Mouse (Mus musculus): ENCODE results near the gene Wdr83. TPM values are rescaled to one million over a fixed set of nuclear protein-coding genes. Genes with fewer than 3 reads are reported as not detected.

Wdr83 gene
- polyA plus RNA-seq, 1 experiment = 56.3 TPM

GRCm38 (mm10) chr8:85037366-85037680, 43.8 kb downstream of the Wdr83 start:
- Histone ChIP-seq H3K36me3 (ENCODE audit: control insufficient read depth, insufficient read depth, low read length) (peaks cover 10% of the 10 kb centered on the region), H3K4me3 (ENCODE audit: control insufficient read depth, insufficient read depth, low read length) (peak overlapping the region; percentile 60), H3K27me3 (ENCODE audit: control insufficient read depth, insufficient read depth, low read length) (no peaks in the 10 kb centered on the region), H3K4me1 (replicated peaks; ENCODE audit: control insufficient read depth, insufficient read depth, low read length) (peaks cover 8% of the 10 kb centered on the region), H3K27ac (ENCODE audit: control insufficient read depth, insufficient read depth, low read length) (peak overlapping the region; percentile 80; the same call in 1 of the 2 replicates)
- DNase-seq = no peak
- WGBS = under 1% methylated on average over 14 of the region's 14 CpGs
- TF ChIP-seq CTCF (IDR thresholded peaks at IDR 0.05; ENCODE audit: borderline replicate concordance, control insufficient read depth, extremely low read depth, insufficient read depth, low read length, poor library complexity) = no peak
- no peak for TF ChIP-seq POLR2A (IDR thresholded peaks at IDR 0.05; ENCODE audit: control insufficient read depth, extremely low read depth, insufficient read depth, low read length, poor library complexity)

DNA sequence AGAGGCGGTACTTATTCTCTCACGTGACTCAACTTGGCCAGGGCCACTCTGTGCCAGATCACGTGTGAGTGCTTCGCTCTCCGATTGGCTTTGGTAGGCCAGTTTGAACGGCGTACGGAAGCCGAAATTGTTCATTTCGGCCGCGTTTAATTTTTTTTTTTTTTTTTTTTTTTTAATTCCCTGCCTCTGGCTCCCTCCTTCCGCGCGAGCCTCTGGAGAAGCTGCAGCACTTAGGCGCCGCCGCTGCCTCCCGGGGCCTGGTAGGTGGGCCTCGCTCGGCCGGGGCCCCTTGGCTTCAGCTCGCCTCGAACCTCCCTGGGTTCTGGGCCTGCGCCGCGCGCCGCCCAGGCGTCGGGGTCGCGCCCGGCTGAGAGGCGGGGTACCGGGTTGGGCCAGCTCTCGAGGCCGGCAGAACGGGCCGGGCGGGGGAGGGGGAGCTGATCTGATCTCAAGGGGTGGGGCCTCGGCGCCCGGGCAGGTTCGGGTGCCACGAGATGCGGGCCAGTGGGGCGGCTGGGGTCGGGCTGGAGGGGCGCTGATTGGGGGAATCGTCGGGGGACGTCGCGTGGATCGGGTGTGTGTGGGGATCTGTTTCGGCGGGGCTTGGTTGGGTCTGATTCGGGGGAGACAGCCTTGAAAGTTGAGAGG, 44.3 kb downstream of the Wdr83 start, which contains the start of gene Tnpo2:
Tnpo2 (plus strand) TSS at position 198 of the 648 bp plus-strand sequence.
- TF ChIP-seq POLR2A (IDR thresholded peaks at IDR 0.05; ENCODE audit: control insufficient read depth, extremely low read depth, insufficient read depth, low read length, poor library complexity) (0 out of 2 replicates have a peak, but pooled peaks have one; percentile 51), CTCF (IDR thresholded peaks at IDR 0.05; ENCODE audit: borderline replicate concordance, control insufficient read depth, extremely low read depth, insufficient read depth, low read length, poor library complexity) (peak; percentile 17; the same call in 1 of the 2 replicates)
- H3K27ac ChIP-seq (ENCODE audit: control insufficient read depth, insufficient read depth, low read length) = peak within 1 kb of the TSS; percentile 90
- peaks cover 8% of the 10 kb centered on the region for H3K4me1 ChIP-seq (replicated peaks; ENCODE audit: control insufficient read depth, insufficient read depth, low read length)
- H3K4me3 ChIP-seq (ENCODE audit: control insufficient read depth, insufficient read depth, low read length) = peak within 1 kb of the TSS; percentile 83
- peak; percentile 90 for DNase-seq
- peaks cover 15% of the 10 kb centered on the region for H3K36me3 ChIP-seq (ENCODE audit: control insufficient read depth, insufficient read depth, low read length)
- H3K27me3 ChIP-seq (ENCODE audit: control insufficient read depth, insufficient read depth, low read length) = no peaks in the 10 kb centered on the region
- under 1% methylated on average over 59 of the region's 59 CpGs for WGBS

DNA sequence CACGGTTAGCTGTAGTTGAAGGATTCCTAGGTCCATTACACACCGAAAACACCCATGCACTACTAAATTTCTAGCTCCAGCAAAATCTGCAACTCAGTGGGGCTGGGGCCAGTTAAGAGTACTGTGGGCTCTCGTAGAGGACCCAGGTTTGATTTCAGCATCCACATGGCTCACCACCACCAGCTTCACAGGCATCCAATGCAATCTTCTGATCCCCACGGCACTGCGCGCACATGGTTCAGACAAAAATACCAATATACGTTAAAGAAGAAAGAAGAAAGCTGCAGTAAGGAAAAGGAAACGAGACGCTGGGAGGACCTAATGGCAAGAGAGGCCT, 44.8 kb downstream of the Wdr83 start:
- peak overlapping the region; percentile 83 for H3K4me3 ChIP-seq (ENCODE audit: control insufficient read depth, insufficient read depth, low read length)
- peaks cover 20% of the 10 kb centered on the region for H3K36me3 ChIP-seq (ENCODE audit: control insufficient read depth, insufficient read depth, low read length)
- TF ChIP-seq POLR2A (IDR thresholded peaks at IDR 0.05; ENCODE audit: control insufficient read depth, extremely low read depth, insufficient read depth, low read length, poor library complexity) = no peak
- no peak for TF ChIP-seq CTCF (IDR thresholded peaks at IDR 0.05; ENCODE audit: borderline replicate concordance, control insufficient read depth, extremely low read depth, insufficient read depth, low read length, poor library complexity)
- no peak for DNase-seq
- peaks cover 8% of the 10 kb centered on the region for H3K4me1 ChIP-seq (replicated peaks; ENCODE audit: control insufficient read depth, insufficient read depth, low read length)
- peak overlapping the region; percentile 90 for H3K27ac ChIP-seq (ENCODE audit: control insufficient read depth, insufficient read depth, low read length)
- WGBS = under 1% methylated on average over 9 of the region's 9 CpGs
- no peaks in the 10 kb centered on the region for H3K27me3 ChIP-seq (ENCODE audit: control insufficient read depth, insufficient read depth, low read length)

DNA sequence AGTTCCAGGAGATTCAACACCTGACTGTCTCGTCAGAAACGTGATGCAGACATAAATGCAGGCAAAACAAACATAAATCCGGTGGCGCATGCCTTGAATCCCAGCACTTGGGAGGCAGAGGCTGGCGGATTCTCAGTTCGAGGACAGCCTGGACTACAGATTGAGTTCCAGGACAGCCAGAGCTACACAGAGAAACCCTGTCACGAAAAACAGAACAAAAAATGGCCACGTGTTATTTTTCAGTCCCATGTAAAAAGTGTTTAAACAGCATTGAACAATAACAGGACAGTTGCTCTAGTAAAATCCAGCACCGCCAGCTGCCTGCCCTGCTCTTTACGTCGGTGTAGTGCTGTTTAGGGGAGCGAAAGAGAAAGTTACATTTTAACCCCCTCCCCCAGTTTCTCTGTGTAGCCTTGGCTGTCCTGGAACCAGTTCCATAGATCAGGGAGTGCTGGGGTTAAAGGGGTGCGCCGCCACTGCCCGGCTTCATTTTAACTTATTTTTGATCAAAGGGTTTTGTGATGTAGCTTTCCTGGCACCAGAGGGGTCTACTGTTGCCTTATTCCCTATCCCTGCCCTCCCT, 45.3 kb downstream of the Wdr83 start:
- DNase-seq = peak; percentile 35
- TF ChIP-seq POLR2A (IDR thresholded peaks at IDR 0.05; ENCODE audit: control insufficient read depth, extremely low read depth, insufficient read depth, low read length, poor library complexity) (no peak), CTCF (IDR thresholded peaks at IDR 0.05; ENCODE audit: borderline replicate concordance, control insufficient read depth, extremely low read depth, insufficient read depth, low read length, poor library complexity) (no peak)

GRCm38 (mm10) chr8:85035165-85035727, 45.9 kb downstream of the Wdr83 start:
- TF ChIP-seq POLR2A (IDR thresholded peaks at IDR 0.05; ENCODE audit: control insufficient read depth, extremely low read depth, insufficient read depth, low read length, poor library complexity) (no peak), CTCF (IDR thresholded peaks at IDR 0.05; ENCODE audit: borderline replicate concordance, control insufficient read depth, extremely low read depth, insufficient read depth, low read length, poor library complexity) (no peak)
- no peaks in the 10 kb centered on the region for H3K27me3 ChIP-seq (ENCODE audit: control insufficient read depth, insufficient read depth, low read length)
- peak overlapping the region; percentile 83; the same call in 1 of the 2 replicates for H3K4me3 ChIP-seq (ENCODE audit: control insufficient read depth, insufficient read depth, low read length)
- H3K36me3 ChIP-seq (ENCODE audit: control insufficient read depth, insufficient read depth, low read length) = peaks cover 20% of the 10 kb centered on the region
- 4% methylated on average over 12 of the region's 12 CpGs for WGBS
- H3K4me1 ChIP-seq (replicated peaks; ENCODE audit: control insufficient read depth, insufficient read depth, low read length) = peaks cover 8% of the 10 kb centered on the region
- no peak for DNase-seq
- no peak overlapping the region; the same call in 1 of the 2 replicates for H3K27ac ChIP-seq (ENCODE audit: control insufficient read depth, insufficient read depth, low read length)

More for the DNA sequence above, 45.3 kb downstream of the Wdr83 start:
- peak overlapping the region; percentile 90 for H3K27ac ChIP-seq (ENCODE audit: control insufficient read depth, insufficient read depth, low read length)
- H3K4me1 ChIP-seq (replicated peaks; ENCODE audit: control insufficient read depth, insufficient read depth, low read length) = peaks cover 8% of the 10 kb centered on the region
- H3K4me3 ChIP-seq (ENCODE audit: control insufficient read depth, insufficient read depth, low read length) = peak overlapping the region; percentile 83
- WGBS = 0% methylated on average over 15 of the region's 15 CpGs
- peaks cover 20% of the 10 kb centered on the region for H3K36me3 ChIP-seq (ENCODE audit: control insufficient read depth, insufficient read depth, low read length)
- H3K27me3 ChIP-seq (ENCODE audit: control insufficient read depth, insufficient read depth, low read length) = no peaks in the 10 kb centered on the region

GRCm38 (mm10) chr8:85034764-85035163, 46.3 kb downstream of the Wdr83 start:
- H3K4me3 ChIP-seq (ENCODE audit: control insufficient read depth, insufficient read depth, low read length) = no peak overlapping the region; the same call in 1 of the 2 replicates
- H3K27ac ChIP-seq (ENCODE audit: control insufficient read depth, insufficient read depth, low read length) = no peak overlapping the region
- H3K36me3 ChIP-seq (ENCODE audit: control insufficient read depth, insufficient read depth, low read length) = peaks cover 25% of the 10 kb centered on the region
- DNase-seq = peak; percentile 78
- H3K4me1 ChIP-seq (replicated peaks; ENCODE audit: control insufficient read depth, insufficient read depth, low read length) = peaks cover 8% of the 10 kb centered on the region
- WGBS = 2% methylated on average over 13 of the region's 13 CpGs
- TF ChIP-seq POLR2A (IDR thresholded peaks at IDR 0.05; ENCODE audit: control insufficient read depth, extremely low read depth, insufficient read depth, low read length, poor library complexity) (no peak), CTCF (IDR thresholded peaks at IDR 0.05; ENCODE audit: borderline replicate concordance, control insufficient read depth, extremely low read depth, insufficient read depth, low read length, poor library complexity) (no peak)
- H3K27me3 ChIP-seq (ENCODE audit: control insufficient read depth, insufficient read depth, low read length) = no peaks in the 10 kb centered on the region

Data from thymus, adult 2 months (tissue).